Mouse (Mus musculus): ENCODE results near the gene Plet1. TPM values are rescaled to one million over a fixed set of nuclear protein-coding genes. Genes with fewer than 3 reads are reported as not detected.

The Plet1 gene
- polyA plus RNA-seq, 1 experiment = 86.0 TPM

DNA sequence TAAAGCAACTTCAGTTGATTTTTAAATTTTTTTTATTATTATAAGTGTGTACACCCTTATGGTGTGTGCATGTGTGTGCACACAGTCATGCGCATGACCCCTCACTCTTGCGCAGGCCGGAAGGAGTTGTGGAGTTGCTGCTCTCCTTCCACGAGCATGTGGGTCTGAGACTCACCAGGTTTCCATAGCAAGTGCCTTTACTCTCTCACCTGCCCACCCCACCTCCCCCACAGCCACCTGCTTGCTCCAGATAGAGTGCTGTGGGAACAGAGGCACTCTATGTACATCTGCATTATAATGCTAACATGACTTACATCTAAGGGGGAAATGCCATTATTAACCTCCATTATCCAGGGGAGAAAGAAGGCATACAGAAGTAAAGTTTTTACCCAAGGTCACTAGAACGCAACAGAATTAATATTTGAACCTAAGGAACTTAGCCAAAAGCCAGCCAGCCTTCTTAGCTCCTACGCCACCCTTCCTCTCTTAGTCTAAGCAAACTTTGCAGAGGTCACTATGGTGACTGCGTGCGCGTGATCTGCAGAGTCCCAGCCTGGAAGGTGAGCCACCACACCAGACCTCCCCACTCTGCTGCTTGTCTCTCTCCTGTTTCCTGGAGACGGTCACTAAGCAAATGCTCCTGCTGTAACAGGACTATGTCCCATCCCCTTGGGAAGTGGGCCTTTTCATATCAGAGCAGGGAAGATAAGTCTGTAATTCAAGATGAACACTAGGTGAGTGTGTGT lies 1.3 kb downstream of the Plet1 start:
- H3K4me3 ChIP-seq (ENCODE audit: insufficient read depth, low read depth, low read length) = peak overlapping the region; percentile 40
- H3K4me1 ChIP-seq (ENCODE audit: control insufficient read depth, insufficient read depth, low read length) = no peaks in the 10 kb centered on the region
- TF ChIP-seq POLR2A (IDR thresholded peaks at IDR 0.05; ENCODE audit: low read depth, low read length) (no peak), CTCF (conservative IDR thresholded peaks at IDR 0.05; ENCODE audit: insufficient read depth, insufficient read length, low read depth, low read length) (no peak)
- H3K36me3 ChIP-seq (ENCODE audit: control insufficient read depth, insufficient read depth, low read length) = no peaks in the 10 kb centered on the region
- no peaks in the 10 kb centered on the region for H3K27me3 ChIP-seq (replicated peaks; ENCODE audit: control insufficient read depth, insufficient read depth, low read length)
- WGBS = 78% methylated on average over 10 of the region's 10 CpGs
- peak; percentile 41 for DNase-seq
- peak overlapping the region; percentile 69 for H3K27ac ChIP-seq (ENCODE audit: insufficient read depth, low read depth, low read length)

DNA sequence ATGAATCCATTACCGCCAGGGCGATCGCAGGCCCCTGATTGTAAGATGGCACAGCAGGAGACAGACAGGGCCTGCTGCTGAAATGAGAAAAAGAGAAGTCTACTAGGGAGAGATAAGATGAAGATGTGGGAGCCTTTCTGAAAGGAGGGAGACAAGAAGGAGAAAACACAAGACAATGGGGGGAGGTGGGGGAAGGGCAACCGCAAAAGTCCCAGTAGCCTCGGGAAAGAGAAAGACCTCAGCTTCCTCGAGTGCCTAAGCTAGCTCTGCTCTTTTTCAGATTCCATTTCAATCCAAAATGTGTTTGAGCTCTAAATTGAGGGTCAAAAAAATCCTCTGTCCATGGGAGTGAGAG lies 1.8 kb downstream of the Plet1 start:
- WGBS = 66% methylated on average over 6 of the region's 6 CpGs
- H3K4me1 ChIP-seq (ENCODE audit: control insufficient read depth, insufficient read depth, low read length) = no peaks in the 10 kb centered on the region
- H3K27ac ChIP-seq (ENCODE audit: insufficient read depth, low read depth, low read length) = peak overlapping the region; percentile 69
- H3K4me3 ChIP-seq (ENCODE audit: insufficient read depth, low read depth, low read length) = peak overlapping the region; percentile 40; the same call in 1 of the 2 replicates
- no peaks in the 10 kb centered on the region for H3K27me3 ChIP-seq (replicated peaks; ENCODE audit: control insufficient read depth, insufficient read depth, low read length)
- H3K36me3 ChIP-seq (ENCODE audit: control insufficient read depth, insufficient read depth, low read length) = no peaks in the 10 kb centered on the region
- TF ChIP-seq CTCF (conservative IDR thresholded peaks at IDR 0.05; ENCODE audit: insufficient read depth, insufficient read length, low read depth, low read length) (no peak), POLR2A (IDR thresholded peaks at IDR 0.05; ENCODE audit: low read depth, low read length) (no peak)
- DNase-seq = no peak

DNA sequence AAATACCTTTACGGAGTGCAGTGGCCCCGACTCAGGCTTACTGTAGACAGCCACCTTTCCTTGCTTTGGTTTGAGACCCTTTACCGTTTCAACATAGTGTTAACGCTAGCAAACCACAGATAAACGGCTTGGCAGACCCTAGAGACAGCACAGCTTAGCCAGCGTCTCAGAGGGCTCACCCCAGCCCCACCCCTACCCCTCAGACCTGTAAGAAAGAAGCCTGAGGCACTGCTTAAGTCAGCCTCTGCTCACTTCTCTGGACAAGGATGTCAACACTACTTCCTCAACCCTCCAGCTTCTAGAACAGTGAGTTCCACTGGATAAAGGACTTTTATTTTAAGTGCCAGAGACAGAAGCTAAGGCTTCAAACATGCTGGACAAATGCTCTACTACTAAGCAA lies 2.2 kb downstream of the Plet1 start:
- no peaks in the 10 kb centered on the region for H3K4me1 ChIP-seq (ENCODE audit: control insufficient read depth, insufficient read depth, low read length)
- WGBS = 48% methylated on average over 6 of the region's 6 CpGs
- H3K36me3 ChIP-seq (ENCODE audit: control insufficient read depth, insufficient read depth, low read length) = no peaks in the 10 kb centered on the region
- DNase-seq = no peak
- H3K4me3 ChIP-seq (ENCODE audit: insufficient read depth, low read depth, low read length) = no peak overlapping the region
- peak overlapping the region; percentile 69; the same call in 1 of the 2 replicates for H3K27ac ChIP-seq (ENCODE audit: insufficient read depth, low read depth, low read length)
- H3K27me3 ChIP-seq (replicated peaks; ENCODE audit: control insufficient read depth, insufficient read depth, low read length) = no peaks in the 10 kb centered on the region
- no peak for TF ChIP-seq POLR2A (IDR thresholded peaks at IDR 0.05; ENCODE audit: low read depth, low read length)
- TF ChIP-seq CTCF (conservative IDR thresholded peaks at IDR 0.05; ENCODE audit: insufficient read depth, insufficient read length, low read depth, low read length) = no peak

DNA sequence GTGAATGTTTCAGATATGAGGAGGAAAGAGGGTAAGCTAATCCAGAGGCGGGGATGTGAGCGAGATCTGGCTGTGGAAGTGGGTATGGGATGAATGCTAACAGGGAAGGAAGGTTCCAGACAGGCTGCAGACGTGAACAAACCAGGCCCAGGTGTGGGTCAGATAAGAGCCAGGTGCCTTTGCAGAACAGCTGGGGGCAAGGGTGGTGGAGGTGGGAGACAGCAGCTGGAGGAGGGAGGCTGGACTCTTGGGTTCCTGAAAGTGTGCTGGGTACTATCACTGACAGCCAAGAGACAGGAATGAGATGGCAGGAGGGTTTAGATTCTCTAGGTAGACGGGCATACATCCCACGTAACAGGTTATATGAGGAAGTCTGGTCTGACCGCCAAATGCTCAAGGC lies 2.8 kb downstream of the Plet1 start:
- no peaks in the 10 kb centered on the region for H3K4me1 ChIP-seq (ENCODE audit: control insufficient read depth, insufficient read depth, low read length)
- TF ChIP-seq POLR2A (IDR thresholded peaks at IDR 0.05; ENCODE audit: low read depth, low read length) (no peak), CTCF (conservative IDR thresholded peaks at IDR 0.05; ENCODE audit: insufficient read depth, insufficient read length, low read depth, low read length) (no peak)
- H3K36me3 ChIP-seq (ENCODE audit: control insufficient read depth, insufficient read depth, low read length) = no peaks in the 10 kb centered on the region
- H3K27ac ChIP-seq (ENCODE audit: insufficient read depth, low read depth, low read length) = no peak overlapping the region
- no peaks in the 10 kb centered on the region for H3K27me3 ChIP-seq (replicated peaks; ENCODE audit: control insufficient read depth, insufficient read depth, low read length)
- WGBS = 64% methylated on average over 6 of the region's 6 CpGs
- no peak for DNase-seq
- no peak overlapping the region for H3K4me3 ChIP-seq (ENCODE audit: insufficient read depth, low read depth, low read length)

DNA sequence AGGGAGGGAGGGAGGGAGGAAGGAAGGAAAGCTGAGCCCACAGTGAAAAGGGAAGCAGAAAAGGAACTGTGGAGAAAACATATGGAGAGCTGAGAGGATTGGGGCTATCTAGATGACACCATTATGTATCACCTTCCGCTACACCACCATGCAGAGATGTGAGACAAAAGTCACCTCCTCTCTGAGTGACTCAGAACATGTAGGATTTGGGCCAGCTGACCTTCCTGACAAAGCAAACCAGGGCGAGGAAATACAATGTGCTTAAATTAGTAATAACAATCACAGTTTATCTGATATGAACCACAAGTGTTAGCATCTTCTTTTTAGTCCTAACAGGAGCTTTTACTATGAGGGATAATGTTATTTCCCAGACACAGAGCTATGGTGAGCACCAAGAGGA lies 3.2 kb downstream of the Plet1 start:
- 82% methylated on average over 2 of the region's 2 CpGs for WGBS
- Histone ChIP-seq H3K36me3 (ENCODE audit: control insufficient read depth, insufficient read depth, low read length) (no peaks in the 10 kb centered on the region), H3K4me3 (ENCODE audit: insufficient read depth, low read depth, low read length) (no peak overlapping the region), H3K27ac (ENCODE audit: insufficient read depth, low read depth, low read length) (no peak overlapping the region), H3K4me1 (ENCODE audit: control insufficient read depth, insufficient read depth, low read length) (no peaks in the 10 kb centered on the region), H3K27me3 (replicated peaks; ENCODE audit: control insufficient read depth, insufficient read depth, low read length) (no peaks in the 10 kb centered on the region)
- TF ChIP-seq CTCF (conservative IDR thresholded peaks at IDR 0.05; ENCODE audit: insufficient read depth, insufficient read length, low read depth, low read length) (no peak), POLR2A (IDR thresholded peaks at IDR 0.05; ENCODE audit: low read depth, low read length) (no peak)
- peak; percentile 24 for DNase-seq

DNA sequence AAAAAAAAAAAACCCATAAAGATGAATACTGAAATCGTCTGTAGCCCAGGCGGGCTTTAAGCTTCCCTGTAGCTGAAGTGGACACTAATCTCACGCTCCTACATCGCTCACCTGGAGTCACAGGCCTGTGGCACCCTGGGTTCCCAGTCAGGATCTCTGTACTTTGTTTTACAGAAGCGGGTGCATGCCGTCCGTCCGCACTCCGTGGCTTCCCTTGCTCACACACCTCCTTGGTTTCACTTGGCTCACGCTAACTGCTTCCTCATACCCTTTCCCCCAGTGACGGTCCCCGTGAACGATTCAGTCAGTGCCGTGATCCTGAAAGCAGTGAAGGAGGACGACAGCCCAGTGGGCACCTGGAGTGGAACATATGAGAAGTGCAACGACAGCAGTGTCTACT lies 4.5 kb downstream of the Plet1 start:
- H3K27ac ChIP-seq (ENCODE audit: insufficient read depth, low read depth, low read length) = no peak overlapping the region
- H3K36me3 ChIP-seq (ENCODE audit: control insufficient read depth, insufficient read depth, low read length) = no peaks in the 10 kb centered on the region
- DNase-seq = no peak
- H3K4me1 ChIP-seq (ENCODE audit: control insufficient read depth, insufficient read depth, low read length) = no peaks in the 10 kb centered on the region
- H3K27me3 ChIP-seq (replicated peaks; ENCODE audit: control insufficient read depth, insufficient read depth, low read length) = no peaks in the 10 kb centered on the region
- TF ChIP-seq POLR2A (IDR thresholded peaks at IDR 0.05; ENCODE audit: low read depth, low read length) = no peak
- WGBS = 64% methylated on average over 16 of the region's 16 CpGs
- no peak overlapping the region for H3K4me3 ChIP-seq (ENCODE audit: insufficient read depth, low read depth, low read length)

DNA sequence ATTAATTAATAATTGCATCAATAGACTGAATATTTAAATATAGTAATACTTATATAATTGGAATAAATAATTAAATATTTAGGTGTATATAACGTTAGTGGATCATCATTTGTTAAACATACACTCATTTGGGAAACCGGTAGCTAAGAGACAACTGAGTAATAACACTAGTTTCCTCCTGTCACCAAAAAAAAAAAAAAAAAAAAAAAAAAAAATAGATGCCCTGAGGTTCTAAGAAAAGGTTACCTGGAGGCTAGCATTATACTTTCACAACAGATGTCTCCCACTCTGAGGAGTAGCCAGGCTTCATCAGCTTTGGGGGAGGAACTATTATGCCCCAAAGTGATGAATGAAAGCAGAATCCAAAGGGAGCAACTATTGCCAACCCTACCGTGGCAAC lies 5.5 kb downstream of the Plet1 start:
- WGBS = 74% methylated on average over 3 of the region's 3 CpGs
- Histone ChIP-seq H3K4me1 (ENCODE audit: control insufficient read depth, insufficient read depth, low read length) (no peaks in the 10 kb centered on the region), H3K27ac (ENCODE audit: insufficient read depth, low read depth, low read length) (no peak overlapping the region), H3K4me3 (ENCODE audit: insufficient read depth, low read depth, low read length) (no peak overlapping the region), H3K36me3 (ENCODE audit: control insufficient read depth, insufficient read depth, low read length) (no peaks in the 10 kb centered on the region), H3K27me3 (replicated peaks; ENCODE audit: control insufficient read depth, insufficient read depth, low read length) (no peaks in the 10 kb centered on the region)
- TF ChIP-seq POLR2A (IDR thresholded peaks at IDR 0.05; ENCODE audit: low read depth, low read length) = no peak
- TF ChIP-seq CTCF (conservative IDR thresholded peaks at IDR 0.05; ENCODE audit: insufficient read depth, insufficient read length, low read depth, low read length) = no peak
- DNase-seq = no peak
